Mouse (Mus musculus) heart, postnatal 0 days (tissue): ENCODE results near the gene Ccl26. TPM values are rescaled to one million over a fixed set of nuclear protein-coding genes. Genes with fewer than 3 reads are reported as not detected.

Experiments
- ATAC-seq: fragments of 200-750 bp; cut with Nextera tagmentation; 2 replicates; pipeline ENCODE4 v1.8.0; 2017; ENCODE audit warnings: low read depth, moderate number of reproducible peaks, moderate library complexity; ENCODE audit not compliant: insufficient read depth
- DNase-seq: peaks from one replicate; pipeline ENCODE4 v3.0.0-alpha.2; 2016; ENCODE audit warnings: low spot score
- H3K27ac ChIP-seq: fragments of 300-500 bp; sonication (generic); 2 replicates; pipeline ENCODE4 v1.5.1; 2014; ENCODE audit warnings: low read depth, mild to moderate bottlenecking
- H3K27me3 ChIP-seq: fragments of 300-500 bp; sonication (generic); 2 replicates; pipeline ENCODE4 v1.6.1; 2014; ENCODE audit warnings: low read length, mixed read lengths; ENCODE audit not compliant: control insufficient read depth, insufficient read depth
- H3K36me3 ChIP-seq: fragments of 300-500 bp; sonication (generic); replicated peaks from 2 replicates; pipeline ENCODE4 v1.6.1; 2014; ENCODE audit warnings: low read length, mixed read lengths; ENCODE audit not compliant: control insufficient read depth, insufficient read depth
- H3K4me1 ChIP-seq: fragments of 300-500 bp; sonication (generic); 2 replicates; pipeline ENCODE4 v1.6.1; 2014; ENCODE audit warnings: antibody characterized with exemption; ENCODE audit not compliant: control insufficient read depth, insufficient read depth
- H3K4me2 ChIP-seq: fragments of 300-500 bp; sonication (generic); 2 replicates; pipeline ENCODE4 v1.6.1; 2014; ENCODE audit warnings: low read depth, mild to moderate bottlenecking, low read length, moderate library complexity
- H3K4me3 ChIP-seq: fragments of 300-500 bp; sonication (generic); 2 replicates; pipeline ENCODE4 v1.5.1; 2014; ENCODE audit warnings: low read depth, low read length
- H3K9ac ChIP-seq: fragments of 300-500 bp; sonication (generic); replicated peaks from 2 replicates; pipeline ENCODE4 v1.6.1; 2014; ENCODE audit warnings: low read depth, low read length, mixed read lengths
- H3K9me3 ChIP-seq: fragments of 300-500 bp; sonication (generic); replicated peaks from 2 replicates; pipeline ENCODE4 v1.6.1; 2016; ENCODE audit warnings: low read length; ENCODE audit not compliant: control insufficient read depth
- CTCF ChIP-seq: IDR thresholded peaks from 2 replicates; pipeline ENCODE4 v1.5.1; 2016; ENCODE audit warnings: antibody characterized with exemption, control low read depth, low read depth
- EP300 ChIP-seq: IDR thresholded peaks from 2 replicates; pipeline ENCODE4 v1.6.1; 2016; ENCODE audit warnings: antibody characterized with exemption, low read depth
- WGBS: fragments of 180-500 bp; shearing (Covaris S2); extraction: QIAGEN DNeasy Blood & Tissue Kit; methylation state at CpG from one replicate; pipeline ENCODE4 v1.1.7; 2014; 5-methylcytosine and 5-hydroxymethylcytosine counted together
- polyA plus RNA-seq: library from polyadenylated mRNA; unstranded; fragments of >200 nt; fragmentation: Nextera tagmentation; extraction: Ambion mirVana; gene quantifications from 2 replicates; pipeline ENCODE4 v1.2.1, GENCODE M21; 2015
- total RNA-seq: library from RNA; depleted of rRNA; stranded (reverse); fragments of >200 nt; gene quantifications from 2 replicates; pipeline ENCODE4 v1.2.3, GENCODE M21; 2014; ENCODE audit warnings: low replicate concordance

Gene Ccl26
- total and polyA plus RNA-seq, 2 experiments from 2014 or later, result not detected

DNA sequence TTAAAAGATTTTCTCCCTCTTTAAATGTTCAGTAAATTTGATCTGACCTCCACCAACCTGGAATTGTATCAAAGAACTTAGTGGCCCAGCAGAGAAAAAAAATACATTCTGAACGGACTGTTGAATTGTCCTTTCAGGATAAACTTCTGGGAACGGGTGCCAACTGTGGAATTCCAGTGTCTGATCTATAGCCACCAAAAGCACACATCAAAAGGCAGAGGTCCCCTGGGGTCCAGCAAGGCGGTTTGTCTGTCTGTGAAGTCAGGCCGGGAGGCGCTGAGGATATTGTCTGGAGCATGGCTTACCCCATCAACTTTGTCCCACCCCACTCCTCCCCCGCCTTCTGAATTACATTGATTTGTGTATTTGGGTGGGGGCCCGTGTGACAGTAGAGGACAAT is 35.4 kb downstream of the Ccl26 start:
- peaks cover 36% of the 10 kb centered on the region for H3K4me1 ChIP-seq
- DNase-seq (no peak), ATAC-seq (no peak)
- H3K4me3 ChIP-seq, result no peak overlapping the region
- H3K4me2 ChIP-seq, result no peak overlapping the region
- no peaks in the 10 kb centered on the region for H3K27me3 ChIP-seq
- H3K9ac ChIP-seq, result no peak overlapping the region
- H3K36me3 ChIP-seq, result no peaks in the 10 kb centered on the region
- H3K9me3 ChIP-seq, result no peaks in the 10 kb centered on the region
- peak overlapping the region; percentile 10; the same call in 1 of the 2 replicates for H3K27ac ChIP-seq
- WGBS, result 59% methylated on average over 7 of the region's 7 CpGs
- TF ChIP-seq EP300, result no peak
- no peak for TF ChIP-seq CTCF

- TF ChIP-seq EP300, result no peak; the same call in 1 of the 2 replicates
- no peak for TF ChIP-seq CTCF
- Histone ChIP-seq H3K9me3 (no peaks in the 10 kb centered on the region), H3K4me1 (peaks cover 39% of the 10 kb centered on the region), H3K9ac (no peak overlapping the region), H3K4me3 (no peak overlapping the region), H3K36me3 (no peaks in the 10 kb centered on the region), H3K27ac (peak overlapping the region; percentile 79), H3K27me3 (no peaks in the 10 kb centered on the region), H3K4me2 (peak overlapping the region; percentile 20; the same call in 1 of the 2 replicates)
- DNase-seq, result peak; percentile 35
- 13% methylated on average over 11 of the region's 11 CpGs for WGBS
- ATAC-seq, result peak; percentile 31; the same call in 1 of the 2 replicates
Measured at GRCm38 (mm10) chr5:135524660-135525560, 38.5 kb downstream of the Ccl26 start.

DNA sequence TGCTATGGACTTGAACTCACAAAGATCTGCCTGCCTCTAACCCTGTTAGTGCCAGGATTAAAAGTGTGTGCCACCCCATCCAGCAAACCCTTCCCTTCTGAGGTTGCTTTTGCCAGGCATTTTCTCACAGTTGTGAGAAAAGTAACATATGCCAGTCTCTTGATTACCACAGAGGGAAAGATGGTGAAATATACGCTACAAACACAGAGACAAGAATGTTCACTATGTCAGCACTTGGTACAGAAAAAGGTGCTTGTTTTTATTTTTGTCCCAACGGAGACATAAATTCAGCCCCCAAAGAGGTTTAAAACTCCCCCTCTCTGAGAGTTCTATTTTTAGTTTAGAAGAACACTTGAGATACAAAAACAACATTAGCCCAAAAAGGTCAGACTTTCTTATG is 39.3 kb downstream of the Ccl26 start:
- Histone ChIP-seq H3K9me3 (no peaks in the 10 kb centered on the region), H3K9ac (no peak overlapping the region), H3K4me3 (no peak overlapping the region), H3K27ac (peak overlapping the region; percentile 79), H3K4me2 (no peak overlapping the region), H3K4me1 (peaks cover 37% of the 10 kb centered on the region), H3K36me3 (no peaks in the 10 kb centered on the region), H3K27me3 (no peaks in the 10 kb centered on the region)
- 39% methylated on average over 2 of the region's 2 CpGs for WGBS
- TF ChIP-seq CTCF, result no peak
- no peak for TF ChIP-seq EP300
- DNase-seq, result no peak
- ATAC-seq, result no peak

DNA sequence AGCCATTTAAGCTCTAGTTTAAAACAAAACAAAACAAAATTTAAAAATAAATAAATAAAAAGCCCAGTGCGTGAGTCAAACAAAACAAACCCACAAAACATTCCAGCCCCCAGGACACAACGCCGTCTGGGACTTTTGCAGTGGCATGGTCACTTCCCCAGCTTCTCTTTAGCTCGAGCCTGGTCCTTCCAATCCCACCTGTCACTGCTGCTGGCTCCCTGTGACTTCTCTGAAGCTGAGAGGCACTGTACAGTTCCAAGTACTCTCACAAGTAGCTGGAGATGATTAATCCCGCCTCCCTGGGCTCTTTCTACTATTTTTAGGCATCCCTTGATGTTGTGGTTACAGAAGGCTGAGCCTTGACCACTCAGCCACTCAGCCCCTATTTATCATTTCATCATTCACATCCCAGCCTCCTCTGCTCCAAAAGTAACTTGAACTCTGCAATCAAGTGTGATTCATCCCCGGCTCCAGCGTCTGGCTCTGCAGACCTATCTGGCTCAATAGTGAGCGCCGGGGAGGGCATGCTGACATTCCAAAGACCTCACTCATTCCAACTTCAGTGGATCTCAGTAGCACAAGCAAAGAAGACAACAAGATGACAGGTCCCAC is 41.2 kb downstream of the Ccl26 start:
- peak; percentile 40 for DNase-seq
- Histone ChIP-seq H3K4me3 (no peak overlapping the region), H3K9ac (no peak overlapping the region), H3K27me3 (no peaks in the 10 kb centered on the region), H3K9me3 (no peaks in the 10 kb centered on the region), H3K27ac (peak overlapping the region; percentile 52), H3K4me2 (no peak overlapping the region), H3K36me3 (no peaks in the 10 kb centered on the region), H3K4me1 (peaks cover 37% of the 10 kb centered on the region)
- TF ChIP-seq CTCF (no peak), EP300 (no peak)
- 40% methylated on average over 9 of the region's 9 CpGs for WGBS
- peak; percentile 46 for ATAC-seq

DNA sequence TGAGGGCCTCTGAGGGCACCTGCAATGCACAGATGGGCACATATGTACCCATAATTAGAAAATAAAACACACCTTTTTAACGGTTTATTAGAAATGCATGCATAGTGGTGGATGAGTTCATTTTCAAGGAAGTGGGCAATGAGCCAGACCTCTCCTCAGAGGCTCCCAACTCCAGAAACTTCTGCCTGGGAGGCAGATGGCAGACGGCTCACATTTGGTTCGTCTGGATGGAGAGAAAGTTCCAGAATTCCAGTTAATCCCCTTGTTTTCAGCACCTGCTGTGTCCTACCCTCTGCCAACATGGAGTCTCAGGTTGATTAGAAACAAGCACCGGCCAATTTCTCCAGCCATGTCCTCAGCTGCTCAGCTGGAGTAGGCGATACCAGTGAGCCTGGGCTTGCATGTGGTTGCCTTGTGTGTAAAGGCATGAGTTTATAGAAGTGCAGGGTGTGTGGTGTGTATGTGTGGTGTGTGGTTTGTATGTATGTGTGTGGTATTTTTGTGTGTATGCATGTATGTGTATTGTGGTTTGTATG is 46.0 kb downstream of the Ccl26 start:
- TF ChIP-seq EP300 (no peak), CTCF (no peak)
- no peaks in the 10 kb centered on the region for H3K27me3 ChIP-seq
- no peak overlapping the region for H3K4me2 ChIP-seq
- 80% methylated on average over 5 of the region's 5 CpGs for WGBS
- no peaks in the 10 kb centered on the region for H3K9me3 ChIP-seq
- H3K36me3 ChIP-seq, result peaks cover 5% of the 10 kb centered on the region; the same call in 1 of the 2 replicates
- H3K27ac ChIP-seq, result no peak overlapping the region
- H3K4me3 ChIP-seq, result no peak overlapping the region
- DNase-seq (no peak), ATAC-seq (no peak)
- peaks cover 7% of the 10 kb centered on the region for H3K4me1 ChIP-seq
- H3K9ac ChIP-seq, result no peak overlapping the region
